Mouse (Mus musculus): ENCODE measurements around the gene Cyp39a1.

DNA sequence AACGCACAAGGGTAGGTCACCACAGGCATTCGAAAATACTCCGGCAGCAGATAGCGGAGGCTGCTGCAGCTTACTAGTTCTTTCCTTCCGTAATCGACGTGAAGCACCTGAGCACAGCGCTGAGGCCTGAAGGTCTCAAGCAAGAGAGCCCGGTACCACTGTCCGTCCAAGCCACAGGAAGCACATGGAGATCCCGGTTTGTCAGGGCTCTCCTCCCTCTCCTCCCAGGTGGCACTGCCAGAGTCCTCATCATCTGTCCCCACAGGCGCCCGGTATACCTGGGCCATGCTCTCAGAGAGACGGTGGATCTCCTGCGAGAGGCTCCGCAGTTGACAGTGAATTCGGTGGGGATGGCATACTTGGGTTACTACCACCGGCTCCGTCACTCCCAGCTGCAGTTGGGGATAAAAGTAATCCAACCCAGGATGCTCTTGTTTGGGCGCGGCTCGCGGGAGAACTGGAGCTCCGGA is 38.2 kb upstream of the Cyp39a1 start:
- TF ChIP-seq CTCF (IDR thresholded peaks at IDR 0.05; ENCODE audit: control insufficient read depth, insufficient read depth, insufficient read length) (no peak), USF1 (IDR thresholded peaks at IDR 0.05; ENCODE audit: low read depth) (no peak), FOSL1 (IDR thresholded peaks at IDR 0.05; ENCODE audit: insufficient read depth, low read length, poor library complexity, severe bottlenecking) (no peak), MYOG (IDR thresholded peaks at IDR 0.05; ENCODE audit: control insufficient read depth, extremely low read depth, insufficient read length) (no peak), MAX (IDR thresholded peaks at IDR 0.05) (no peak), MYOD1 (IDR thresholded peaks at IDR 0.05; ENCODE audit: control insufficient read depth, insufficient read length, low read depth) (no peak), CEBPB (IDR thresholded peaks at IDR 0.05; ENCODE audit: low read depth) (no peak)

All from C2C12 (cell line).